Mouse (Mus musculus) cortical plate, adult 2 months (tissue): Measurements from ENCODE around the gene Clasp2.

Source experiments
- CTCF ChIP-seq: fragments of 200-500 bp; IDR thresholded peaks from 2 replicates; pipeline ENCODE4 v1.5.1; 2011; ENCODE audit warnings: mild to moderate bottlenecking, control low read depth, low read length; ENCODE audit not compliant: insufficient read depth; ENCODE audit errors: extremely low read depth
- POLR2A ChIP-seq: fragments of 200-500 bp; IDR thresholded peaks from 2 replicates; pipeline ENCODE4 v1.6.1; 2011; ENCODE audit warnings: mild to moderate bottlenecking, low read length, control low read depth; ENCODE audit not compliant: insufficient read depth; ENCODE audit errors: extremely low read depth

DNA sequence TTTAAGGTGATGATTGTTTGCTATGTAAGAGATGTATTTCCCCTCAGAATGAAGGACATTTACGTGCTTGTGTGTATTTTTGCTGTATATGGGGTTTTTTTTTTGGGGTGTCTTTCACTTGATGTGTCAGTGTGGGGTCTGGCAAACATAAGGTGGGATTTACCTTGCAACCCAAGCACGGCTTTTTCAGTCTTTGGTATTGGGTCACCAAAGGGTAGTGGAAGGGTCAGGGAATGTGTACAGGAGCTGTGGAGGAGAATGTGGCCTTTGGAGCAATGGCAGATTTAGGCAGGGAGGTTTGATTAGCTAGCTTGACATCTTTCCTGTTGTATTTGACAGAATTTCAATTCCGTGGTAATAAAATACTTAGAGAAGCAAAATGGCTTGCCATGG is 52.2 kb downstream of the Clasp2 start:
- TF ChIP-seq POLR2A = no peak
- no peak for TF ChIP-seq CTCF
